Mouse (Mus musculus) stomach, postnatal 0 days (tissue): ENCODE measurements around the gene Tbc1d10a. TPM values are rescaled to one million over a fixed set of nuclear protein-coding genes. Genes with fewer than 3 reads are reported as not detected.

Experiments used
- ATAC-seq: fragments of 200-750 bp; cut with Nextera tagmentation; 2 replicates; pipeline ENCODE4 v1.8.0; 2017; ENCODE audit not compliant: low FRiP score, low TSS enrichment
- DNase-seq: peaks from one replicate; pipeline ENCODE4 v3.0.0-alpha.2; 2016; ENCODE audit warnings: low spot score
- H3K27ac ChIP-seq: fragments of 300-500 bp; sonication (generic); replicated peaks from 2 replicates; pipeline ENCODE4 v1.5.1; 2014; ENCODE audit warnings: mild to moderate bottlenecking, control low read depth
- H3K27me3 ChIP-seq: fragments of 300-500 bp; sonication (generic); 2 replicates; pipeline ENCODE4 v1.6.1; 2014; ENCODE audit warnings: low read length; ENCODE audit not compliant: control insufficient read depth, insufficient read depth
- H3K36me3 ChIP-seq: fragments of 300-500 bp; sonication (generic); 2 replicates; pipeline ENCODE4 v1.6.1; 2014; ENCODE audit warnings: low read length, mixed read lengths; ENCODE audit not compliant: control insufficient read depth, insufficient read depth
- H3K4me1 ChIP-seq: fragments of 300-500 bp; sonication (generic); replicated peaks from 2 replicates; pipeline ENCODE4 v1.6.1; 2014; ENCODE audit warnings: antibody characterized with exemption; ENCODE audit not compliant: control insufficient read depth, insufficient read depth
- H3K4me2 ChIP-seq: fragments of 300-500 bp; sonication (generic); replicated peaks from 2 replicates; pipeline ENCODE4 v1.6.1; 2014; ENCODE audit warnings: low read depth, mild to moderate bottlenecking, control low read depth, moderate library complexity
- H3K4me3 ChIP-seq: fragments of 300-500 bp; sonication (generic); 2 replicates; pipeline ENCODE4 v1.5.1; 2014; ENCODE audit warnings: low read depth, low read length, control low read depth
- H3K9ac ChIP-seq: fragments of 300-500 bp; sonication (generic); 2 replicates; pipeline ENCODE4 v1.6.1; 2014; ENCODE audit warnings: mild to moderate bottlenecking, low read length, control low read depth, mixed read lengths
- H3K9me3 ChIP-seq: fragments of 300-500 bp; sonication (generic); 2 replicates; pipeline ENCODE4 v1.6.1; 2016; ENCODE audit warnings: low read length; ENCODE audit not compliant: control insufficient read depth
- CTCF ChIP-seq: IDR thresholded peaks from 2 replicates; pipeline ENCODE4 v1.5.1; 2016; ENCODE audit warnings: antibody characterized with exemption, low read depth, mild to moderate bottlenecking, moderate library complexity
- EP300 ChIP-seq: optimal IDR thresholded peaks from 2 replicates; pipeline ENCODE3; 2016; ENCODE audit warnings: antibody characterized with exemption
- WGBS: fragments of 180-500 bp; shearing (Covaris S2); extraction: QIAGEN DNeasy Blood & Tissue Kit; methylation state at CpG from one replicate; pipeline ENCODE4 v1.1.7; 2014; 5-methylcytosine and 5-hydroxymethylcytosine counted together
- polyA plus RNA-seq: library from polyadenylated mRNA; unstranded; fragments of >200 nt; fragmentation: Nextera tagmentation; extraction: Ambion mirVana; gene quantifications from 2 replicates; pipeline ENCODE4 v1.2.1, GENCODE M21; 2015

Gene Tbc1d10a
- 35.1 and 38.5 TPM in 2 replicates for polyA plus RNA-seq

DNA sequence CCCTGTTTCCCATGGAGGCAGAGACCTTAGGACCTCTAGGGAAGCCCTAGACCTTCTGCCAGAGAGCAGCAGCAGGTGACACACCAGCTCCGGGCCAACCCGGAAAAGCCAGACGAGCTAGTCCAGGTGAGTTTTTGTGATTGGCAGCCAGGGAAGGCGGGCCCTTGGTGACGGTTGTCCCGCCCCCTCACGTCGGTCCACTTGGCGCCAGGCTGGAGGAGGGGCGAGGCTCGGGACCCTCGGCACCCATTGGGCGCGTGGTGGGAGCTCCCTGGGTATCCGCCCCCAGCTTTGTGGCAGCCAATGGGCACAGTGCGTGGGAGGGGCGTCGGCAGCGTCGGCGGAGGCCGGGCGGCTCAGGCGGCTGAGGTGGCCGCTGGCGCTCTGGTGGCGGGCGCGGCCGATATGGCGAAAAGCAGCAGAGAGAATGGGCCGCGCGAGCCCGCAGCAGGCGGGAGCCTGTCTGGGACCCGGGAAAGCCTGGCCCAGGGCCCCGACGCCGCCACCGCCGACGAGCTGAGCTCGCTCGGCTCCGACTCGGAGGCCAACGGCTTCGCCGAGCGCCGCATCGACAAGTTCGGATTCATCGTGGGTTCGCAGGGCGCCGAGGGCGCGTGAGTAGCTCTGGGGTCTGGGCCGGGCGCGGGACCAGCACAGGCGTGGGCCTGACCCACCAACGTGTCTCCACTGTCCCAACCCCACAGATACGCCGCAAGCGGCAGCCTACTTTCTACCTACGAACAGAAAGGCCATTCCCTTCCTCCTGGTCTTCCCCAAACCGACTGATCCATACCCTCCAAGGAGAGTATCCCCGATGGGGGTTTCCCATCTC, at the start of gene Tbc1d10a:
TSS of gene Tbc1d10a (plus strand) at position 304 of the 832 bp plus-strand sequence.
- under 1% methylated on average over 67 of the region's 71 CpGs for WGBS
- Histone ChIP-seq H3K36me3 (no peaks in the 10 kb centered on the region), H3K4me2 (peak within 1 kb of the TSS; percentile 84), H3K9ac (peak within 1 kb of the TSS; percentile 96), H3K4me1 (peaks cover 14% of the 10 kb centered on the region), H3K4me3 (peak within 1 kb of the TSS; percentile 94), H3K27ac (peak within 1 kb of the TSS; percentile 85), H3K9me3 (no peaks in the 10 kb centered on the region), H3K27me3 (no peaks in the 10 kb centered on the region)
- no peak for TF ChIP-seq CTCF
- no peak for TF ChIP-seq EP300
- ATAC-seq (peak; percentile 99), DNase-seq (peak; percentile 99)

- Histone ChIP-seq H3K4me2 (no peak overlapping the region), H3K4me3 (no peak overlapping the region), H3K27ac (no peak overlapping the region), H3K9ac (no peak overlapping the region), H3K36me3 (peaks cover 23% of the 10 kb centered on the region), H3K27me3 (no peaks in the 10 kb centered on the region), H3K9me3 (no peaks in the 10 kb centered on the region), H3K4me1 (no peaks in the 10 kb centered on the region; the same call in 1 of the 2 replicates)
- no peak for DNase-seq
- WGBS, result 71% methylated on average over 2 of the region's 2 CpGs
- no peak for ATAC-seq
- TF ChIP-seq EP300 (no peak), CTCF (no peak)
Measured at GRCm38 (mm10) chr11:4138964-4139363, 47.6 kb upstream of the Tbc1d10a start.

DNA sequence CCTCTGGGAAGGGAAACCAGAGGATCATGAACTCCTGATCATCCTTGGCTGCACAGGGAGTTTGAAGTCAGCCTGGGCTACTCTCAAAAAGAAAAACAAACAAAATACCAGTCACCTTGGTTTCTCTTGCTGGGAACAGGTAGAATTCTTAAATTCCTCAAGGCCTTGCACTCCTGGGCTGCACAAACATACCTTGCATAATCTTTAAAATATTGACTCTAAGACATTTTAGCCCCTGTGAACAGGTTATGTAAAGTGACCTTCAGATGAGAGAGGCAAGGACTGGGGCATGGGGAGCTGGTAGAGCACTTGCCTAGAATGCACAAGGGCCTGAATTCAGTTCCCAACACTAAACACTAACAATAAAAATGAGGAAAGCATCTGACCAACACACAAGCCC, 45.1 kb upstream of the Tbc1d10a start:
- Histone ChIP-seq H3K27ac (no peak overlapping the region), H3K36me3 (peaks cover 23% of the 10 kb centered on the region), H3K4me2 (no peak overlapping the region), H3K9ac (no peak overlapping the region), H3K4me1 (no peaks in the 10 kb centered on the region), H3K9me3 (no peaks in the 10 kb centered on the region), H3K27me3 (no peaks in the 10 kb centered on the region), H3K4me3 (no peak overlapping the region)
- DNase-seq (no peak), ATAC-seq (no peak)
- no peak for TF ChIP-seq EP300
- TF ChIP-seq CTCF, result no peak

GRCm38 (mm10) chr11:4142352-4142751, 44.2 kb upstream of the Tbc1d10a start:
- Histone ChIP-seq H3K9me3 (no peaks in the 10 kb centered on the region), H3K4me1 (no peaks in the 10 kb centered on the region), H3K27ac (no peak overlapping the region), H3K9ac (no peak overlapping the region), H3K4me3 (no peak overlapping the region), H3K4me2 (no peak overlapping the region), H3K36me3 (peaks cover 23% of the 10 kb centered on the region), H3K27me3 (no peaks in the 10 kb centered on the region)
- 79% methylated on average over 4 of the region's 4 CpGs for WGBS
- DNase-seq, result no peak
- ATAC-seq, result no peak
- TF ChIP-seq CTCF (no peak), EP300 (no peak)

- Histone ChIP-seq H3K4me2 (no peak overlapping the region), H3K27ac (no peak overlapping the region), H3K4me3 (no peak overlapping the region), H3K27me3 (no peaks in the 10 kb centered on the region), H3K4me1 (no peaks in the 10 kb centered on the region), H3K9ac (no peak overlapping the region), H3K36me3 (peaks cover 21% of the 10 kb centered on the region), H3K9me3 (no peaks in the 10 kb centered on the region)
- 90% methylated on average over 21 of the region's 21 CpGs for WGBS
- DNase-seq, result no peak
- TF ChIP-seq EP300 (no peak), CTCF (no peak)
- ATAC-seq, result no peak
Measured at GRCm38 (mm10) chr11:4143281-4144062, 43.1 kb upstream of the Tbc1d10a start.
